Mouse (Mus musculus) Patski (cell line): Measurements from ENCODE around the gene Rab8b. TPM values are rescaled to one million over a fixed set of nuclear protein-coding genes. Genes with fewer than 3 reads are reported as not detected.

Experiments used
- ATAC-seq: fragments of 100-300 bp; one replicate; pipeline ENCODE4 v1.8.0; 2021
- CTCF ChIA-PET: fragments of 350-600 bp; sonication (Branson Sonifier 250); formaldehyde crosslinking; loops from one replicate; lab custom pipeline; 2022; ENCODE audit warnings: inconsistent platforms; lab: Charles Lee
- POLR2A ChIA-PET: fragments of 350-600 bp; sonication (Branson Sonifier 250); formaldehyde crosslinking; loops from one replicate; lab custom pipeline; 2022; ENCODE audit warnings: antibody characterized with exemption, inconsistent platforms; lab: Charles Lee
- DNase-seq: peaks from one replicate; pipeline ENCODE4 v3.0.0-alpha.2; 2011; ENCODE audit warnings: low read depth, low spot score
- H3K27me3 ChIP-seq: fragments of 371-371 bp; one replicate; pipeline ENCODE4 v1.5.1; 2021
- CTCF ChIP-seq: fragments of 100-300 bp; IDR thresholded peaks from one replicate; pipeline ENCODE4 v1.5.1; 2021
- in situ Hi-C: fragments of 300-500 bp; cut with MboI; formaldehyde crosslinking; loops from 3 replicates; pipeline ENCODE4 v1.11.1; 2018; ENCODE audit warnings: low pct_unique_long_range_greater_than_20kb, mixed read lengths
- polyA plus RNA-seq: library from polyadenylated mRNA; unstranded; gene quantifications from one replicate; pipeline ENCODE4 v1.2.3, GENCODE M21; 2021

Gene Rab8b
- polyA plus RNA-seq, 1 experiment from 2014 or later = 21.8 TPM

- ChIA-PET POLR2A (interaction anchor here (0.6 kb wide), 1 partner anchor 11 kb away, joined by 4 read pairs; no protein-coding TSS in a partner anchor), CTCF (interaction anchor here (0.7 to 3.4 kb wide), 20 partner anchors 10 to 293 kb away, joined by 3 to 24 read pairs (median 4); partner anchors contain the start of gene Rab8b)
- no peak for DNase-seq
- peak; percentile 54 for ATAC-seq
- in situ Hi-C loops = loop anchor here (25.0 kb wide), 1 partner anchor 302 kb away; no protein-coding TSS in a partner anchor
- TF ChIP-seq CTCF = peak; percentile 75
- no peaks in the 10 kb centered on the region for H3K27me3 ChIP-seq
Measured at GRCm38 (mm10) chr9:66938836-66939235, 19.3 kb upstream of the Rab8b start.

- ChIA-PET POLR2A (no interaction called here), CTCF (interaction anchor here (3.4 kb wide), 2 partner anchors 9 to 17 kb away, joined by 16 to 24 read pairs; partner anchors contain the start of gene Rab8b)
- no peak for ATAC-seq
- no peak for DNase-seq
- in situ Hi-C loops = loop anchor here (25.0 kb wide), 1 partner anchor 300 kb away; no protein-coding TSS in a partner anchor
- TF ChIP-seq CTCF = no peak
- H3K27me3 ChIP-seq = no peaks in the 10 kb centered on the region
Measured at GRCm38 (mm10) chr9:66937507-66937906, 18.0 kb upstream of the Rab8b start.

- DNase-seq (no peak), ATAC-seq (no peak)
- CTCF ChIA-PET = interaction anchor here (1.2 to 1.5 kb wide), 2 partner anchors 13 to 96 kb away, joined by 3 to 4 read pairs; no protein-coding TSS in a partner anchor
- in situ Hi-C loops = loop anchor here (25.0 kb wide), 1 partner anchor 297 kb away; no protein-coding TSS in a partner anchor
- POLR2A ChIA-PET = interaction anchor here (0.5 to 1.3 kb wide), 2 partner anchors 12 to 14 kb away, joined by 3 to 5 read pairs; partner anchors contain the start of gene Rps27l
- TF ChIP-seq CTCF = no peak
- H3K27me3 ChIP-seq = no peaks in the 10 kb centered on the region
Measured at GRCm38 (mm10) chr9:66933869-66934808, 14.7 kb upstream of the Rab8b start.

- in situ Hi-C loops = loop anchor here (25.0 kb wide), 1 partner anchor 293 kb away; no protein-coding TSS in a partner anchor
- TF ChIP-seq CTCF = no peak
- no peaks in the 10 kb centered on the region for H3K27me3 ChIP-seq
- ATAC-seq = no peak
- ChIA-PET CTCF (interaction anchor here (4.4 kb wide), 1 partner anchor 8 kb away, joined by 24 read pairs; no protein-coding TSS in a partner anchor), POLR2A (no interaction called here)
- no peak for DNase-seq
Measured at GRCm38 (mm10) chr9:66930351-66930750, 10.9 kb upstream of the Rab8b start.

GRCm38 (mm10) chr9:66927696-66928402, 8.4 kb upstream of the Rab8b start:
- no peak for DNase-seq
- in situ Hi-C loops = loop anchor here (25.0 kb wide), 1 partner anchor 291 kb away; no protein-coding TSS in a partner anchor
- no peaks in the 10 kb centered on the region for H3K27me3 ChIP-seq
- no peak for TF ChIP-seq CTCF
- no peak for ATAC-seq
- ChIA-PET CTCF (interaction anchor here (4.4 kb wide), 1 partner anchor 10 kb away, joined by 24 read pairs; no protein-coding TSS in a partner anchor), POLR2A (interaction anchor here (0.8 kb wide), 1 partner anchor 11 kb away, joined by 4 read pairs; no protein-coding TSS in a partner anchor)

- POLR2A ChIA-PET = no interaction called here
- H3K27me3 ChIP-seq = no peaks in the 10 kb centered on the region
- in situ Hi-C loops = loop anchor here (25.0 kb wide), 1 partner anchor 289 kb away; no protein-coding TSS in a partner anchor
- CTCF ChIA-PET = interaction anchor here (1.2 kb wide), 1 partner anchor 14 kb away, joined by 3 read pairs; no protein-coding TSS in a partner anchor
- ATAC-seq = no peak
- DNase-seq = no peak
- no peak for TF ChIP-seq CTCF
Measured at GRCm38 (mm10) chr9:66925853-66926252, 6.4 kb upstream of the Rab8b start.

- POLR2A ChIA-PET = no interaction called here
- ATAC-seq (no peak), DNase-seq (no peak)
- TF ChIP-seq CTCF = peak; percentile 37
- CTCF ChIA-PET = interaction anchor here (1.1 to 2.7 kb wide), 2 partner anchors 12 to 16 kb away, joined by 4 to 16 read pairs; no protein-coding TSS in a partner anchor
- H3K27me3 ChIP-seq = no peaks in the 10 kb centered on the region
- in situ Hi-C loops = no loop called here
Measured at GRCm38 (mm10) chr9:66922076-66922475, 2.6 kb upstream of the Rab8b start.

- H3K27me3 ChIP-seq = no peaks in the 10 kb centered on the region
- no peak for TF ChIP-seq CTCF
- ChIA-PET CTCF (interaction anchor here (0.9 to 2.7 kb wide), 3 partner anchors 10 to 17 kb away, joined by 3 to 16 read pairs (median 4); no protein-coding TSS in a partner anchor), POLR2A (no interaction called here)
- ATAC-seq (no peak), DNase-seq (no peak)
- in situ Hi-C loops = no loop called here
Measured at GRCm38 (mm10) chr9:66920488-66921279, 1.2 kb upstream of the Rab8b start.

- ChIA-PET POLR2A (interaction anchor here (0.7 kb wide), 1 partner anchor 14 kb away, joined by 3 read pairs; no protein-coding TSS in a partner anchor), CTCF (interaction anchor here (2.7 kb wide), 1 partner anchor 18 kb away, joined by 16 read pairs; no protein-coding TSS in a partner anchor)
- TF ChIP-seq CTCF = no peak
- DNase-seq = no peak
- ATAC-seq = peak; percentile 32
- in situ Hi-C loops = no loop called here
- no peaks in the 10 kb centered on the region for H3K27me3 ChIP-seq
Measured at GRCm38 (mm10) chr9:66919981-66920380, 494 bp upstream of the Rab8b start.
